Mouse (Mus musculus) heart, postnatal 36 days (tissue): ENCODE measurements around the gene Enthd1. TPM values are rescaled to one million over a fixed set of nuclear protein-coding genes. Genes with fewer than 3 reads are reported as not detected.
"Not testable (repeated sequence)": the region's sequence is repeated elsewhere in the genome, so short reads cannot be mapped to it uniquely, and the experiment has no call there.

Experiments
- DNase-seq, 2 experiments: peaks; one replicate each; pipeline ENCODE4 v3.0.0; 2021 to 2022
- intact Hi-C: fragments of 180-260 bp; cut with DNase I; formaldehyde crosslinking; loops from one replicate; pipeline ENCODE4 v1.15.1; 2025
- total RNA-seq, 2 experiments: library from RNA; stranded (reverse); gene quantifications; 2 replicates each; pipeline ENCODE4 v1.2.3; 2021

Gene Enthd1
- total RNA-seq, 2 experiments from 2014 or later: not detected

DNA sequence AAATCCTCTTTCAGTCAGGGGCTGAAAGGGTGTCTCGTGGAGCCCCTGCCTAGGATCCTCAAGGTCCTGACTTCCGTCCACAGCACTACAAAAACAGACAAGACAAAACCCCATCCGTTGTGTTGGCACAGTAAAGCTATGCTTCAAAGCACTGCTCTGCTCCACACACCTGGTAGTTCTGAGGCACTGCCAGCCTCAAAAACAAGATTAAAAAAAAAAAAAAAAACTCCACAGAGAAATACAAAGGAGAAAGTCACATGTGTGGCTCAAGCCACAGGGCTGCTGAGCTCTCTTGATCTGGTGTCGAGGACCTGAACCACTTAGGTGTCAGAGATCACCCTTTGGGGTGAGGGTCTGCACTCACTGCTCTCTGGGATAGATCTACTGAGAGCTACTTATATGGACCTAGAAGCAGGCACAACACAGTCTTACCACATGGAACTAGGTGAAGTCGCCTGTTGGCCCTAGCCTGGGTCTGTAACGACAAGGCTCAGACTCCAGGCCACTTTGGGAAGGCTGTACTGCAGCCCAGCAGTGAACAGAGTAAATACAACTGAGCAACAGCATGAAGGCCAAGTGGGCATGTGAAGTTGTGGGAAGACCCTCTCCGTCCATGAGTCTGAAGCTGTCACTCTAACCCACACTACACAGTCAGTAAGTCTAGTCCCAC is 26.1 kb downstream of the Enthd1 start:
- intact Hi-C loops: no loop called here
- no peak for DNase-seq

DNA sequence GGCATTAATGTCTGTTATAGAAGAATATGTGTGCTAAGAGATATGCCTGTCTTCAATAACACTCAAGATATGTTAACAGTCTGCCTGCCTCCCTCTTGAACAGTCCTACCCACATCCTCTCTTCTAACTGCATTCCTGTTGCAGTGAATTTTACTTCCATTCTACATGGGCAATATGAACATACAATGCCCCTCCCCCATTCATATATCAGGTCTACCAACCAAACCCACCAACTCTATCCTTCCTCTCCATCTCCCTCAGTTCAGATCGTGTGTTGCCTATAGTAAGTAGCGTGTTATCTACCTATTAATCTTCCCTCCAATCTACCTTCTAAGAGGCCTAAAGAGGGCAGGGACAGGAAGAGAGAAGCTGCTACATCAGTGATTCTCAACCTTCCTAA is 26.9 kb downstream of the Enthd1 start:
- DNase-seq: no peak
- intact Hi-C loops: no loop called here

DNA sequence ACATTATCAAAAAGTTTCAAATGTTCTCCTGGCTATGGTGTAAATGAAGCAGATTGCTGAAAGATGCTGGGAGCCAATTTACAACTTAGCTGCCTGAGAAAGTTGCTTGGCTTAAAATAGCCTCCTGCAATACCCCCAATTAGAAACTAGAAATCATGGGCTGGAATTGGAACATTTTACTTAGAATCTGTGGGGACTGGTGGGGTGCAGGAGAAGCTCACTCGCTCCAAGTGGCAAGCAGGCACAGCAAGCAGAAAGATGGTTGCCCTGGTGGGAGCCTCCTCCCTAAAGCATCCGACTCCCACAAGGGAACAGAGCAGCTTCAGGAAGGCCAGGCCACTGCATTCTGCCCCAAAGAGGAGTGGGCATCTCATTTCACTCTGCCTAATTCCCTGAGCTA is 28.9 kb downstream of the Enthd1 start:
- intact Hi-C loops: no loop called here
- no peak for DNase-seq

DNA sequence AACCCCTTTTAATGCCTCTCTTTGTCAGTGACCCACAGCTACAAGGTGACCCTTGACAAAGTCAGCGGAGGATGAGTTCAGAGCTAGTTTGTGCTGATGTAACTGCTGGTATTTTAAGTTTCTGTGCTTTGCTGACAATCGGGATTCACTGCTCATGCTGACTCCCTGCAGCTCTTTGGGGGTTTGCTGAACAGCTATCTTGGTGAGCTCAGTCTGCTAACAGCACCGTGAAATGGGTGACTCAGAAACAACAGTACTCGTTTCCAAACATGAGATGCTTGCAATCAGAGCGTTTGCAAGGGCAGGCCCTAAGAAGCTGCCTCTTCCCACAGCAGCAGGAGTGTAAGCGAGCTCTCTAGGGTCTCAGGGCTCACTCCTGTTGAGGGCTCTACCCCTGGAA is 31.7 kb downstream of the Enthd1 start:
- DNase-seq: no peak
- intact Hi-C loops: no loop called here

DNA sequence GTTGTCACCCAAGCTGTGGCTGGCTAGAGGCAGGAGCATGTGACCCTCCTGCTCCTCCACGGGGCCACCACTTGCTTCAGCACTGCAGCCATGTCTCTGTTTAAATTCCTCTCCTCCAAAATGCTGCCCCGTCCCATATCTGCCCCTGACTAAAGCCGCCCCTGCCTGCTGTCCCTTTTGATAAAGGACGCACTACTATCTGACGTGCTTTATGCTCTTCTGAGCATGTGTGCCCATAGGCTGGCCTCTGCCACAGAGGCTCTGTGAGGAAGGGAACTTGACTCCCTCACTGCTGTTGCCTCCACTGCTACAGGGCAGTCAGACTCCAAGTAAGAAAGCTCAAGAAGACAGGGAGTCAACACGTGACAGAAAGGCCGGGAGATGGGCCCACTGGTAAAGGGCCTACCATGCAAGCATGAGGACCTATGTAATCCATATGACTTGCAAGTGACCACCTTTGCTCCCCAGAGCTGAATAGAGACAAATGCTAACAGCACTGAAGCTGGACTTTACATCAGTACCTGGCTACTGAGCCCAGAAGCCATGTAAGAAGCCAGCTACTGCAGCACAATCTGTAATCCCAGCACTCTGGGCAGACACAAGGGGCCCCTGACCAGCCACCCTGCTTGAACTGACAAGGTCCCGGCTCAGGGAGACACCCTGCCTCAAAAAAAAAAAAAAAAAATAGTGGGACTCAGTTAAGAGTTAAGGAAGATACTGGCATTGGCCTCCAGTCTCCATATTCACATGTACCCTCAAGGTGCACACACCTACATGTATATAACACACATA is 32.5 kb downstream of the Enthd1 start:
- intact Hi-C loops: no loop called here
- DNase-seq: no peak

DNA sequence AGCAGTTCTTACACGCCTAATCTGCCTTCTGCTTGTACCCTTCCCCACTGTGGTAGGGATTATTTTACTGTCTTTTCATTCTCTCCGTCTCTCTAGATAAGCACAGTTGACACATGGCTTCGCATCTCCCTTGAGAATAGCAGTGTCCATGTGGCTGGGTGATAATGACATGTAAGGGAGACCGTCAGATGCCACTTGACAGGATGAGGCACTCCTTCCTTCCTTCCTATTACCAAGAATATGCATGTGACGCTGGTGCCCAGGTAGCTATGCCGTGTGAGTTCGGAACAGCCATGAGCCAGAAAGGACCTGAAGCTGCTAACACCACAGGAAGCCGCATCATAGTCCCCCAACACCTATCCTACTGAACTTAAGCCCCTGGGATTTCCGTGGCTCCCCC is 33.9 kb downstream of the Enthd1 start:
- DNase-seq: no peak
- intact Hi-C loops: no loop called here

DNA sequence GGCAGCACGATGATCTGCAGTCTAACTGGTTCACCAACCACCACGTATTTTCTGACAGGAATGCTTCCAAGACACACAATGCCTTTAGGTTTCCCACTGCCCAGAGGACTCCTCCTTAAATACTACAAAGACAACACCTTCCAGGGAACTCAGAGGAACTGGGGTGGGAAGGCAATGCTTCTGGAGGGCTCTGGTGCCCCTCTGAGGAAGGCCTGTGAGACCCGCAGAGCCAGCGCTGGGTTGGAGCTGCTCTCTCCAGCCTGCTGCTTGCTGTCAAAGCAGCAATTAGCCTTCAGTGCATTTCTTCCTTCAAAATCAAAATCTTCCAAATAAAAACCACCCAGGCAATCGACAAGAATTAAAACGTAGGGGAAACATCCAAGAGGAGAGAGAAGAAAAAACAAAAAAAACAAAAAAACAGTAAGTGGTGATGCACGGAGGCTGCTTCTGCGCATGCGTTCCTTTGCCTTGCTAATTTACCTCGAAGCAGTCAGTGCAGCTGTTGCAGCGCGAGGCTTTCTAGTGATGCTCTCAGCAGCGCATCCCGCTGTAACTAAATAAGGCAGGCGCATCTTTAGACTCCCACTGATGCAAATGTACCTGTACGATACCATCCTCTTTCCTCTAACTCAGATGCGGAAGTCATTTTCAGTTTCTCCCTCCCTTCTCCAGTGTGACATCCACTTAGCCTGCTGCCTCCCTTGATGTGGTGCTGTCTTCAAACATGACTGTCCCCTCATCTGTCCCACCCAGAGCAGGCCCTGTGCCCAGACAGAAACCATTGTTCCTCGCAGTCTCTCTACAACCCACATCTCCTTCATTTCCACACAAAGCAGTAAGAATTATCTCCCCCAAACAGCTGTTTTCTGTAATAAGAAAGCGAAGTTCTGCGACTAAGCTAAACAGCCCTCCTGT is 34.7 kb downstream of the Enthd1 start:
- intact Hi-C loops: no loop called here
- no peak for DNase-seq

DNA sequence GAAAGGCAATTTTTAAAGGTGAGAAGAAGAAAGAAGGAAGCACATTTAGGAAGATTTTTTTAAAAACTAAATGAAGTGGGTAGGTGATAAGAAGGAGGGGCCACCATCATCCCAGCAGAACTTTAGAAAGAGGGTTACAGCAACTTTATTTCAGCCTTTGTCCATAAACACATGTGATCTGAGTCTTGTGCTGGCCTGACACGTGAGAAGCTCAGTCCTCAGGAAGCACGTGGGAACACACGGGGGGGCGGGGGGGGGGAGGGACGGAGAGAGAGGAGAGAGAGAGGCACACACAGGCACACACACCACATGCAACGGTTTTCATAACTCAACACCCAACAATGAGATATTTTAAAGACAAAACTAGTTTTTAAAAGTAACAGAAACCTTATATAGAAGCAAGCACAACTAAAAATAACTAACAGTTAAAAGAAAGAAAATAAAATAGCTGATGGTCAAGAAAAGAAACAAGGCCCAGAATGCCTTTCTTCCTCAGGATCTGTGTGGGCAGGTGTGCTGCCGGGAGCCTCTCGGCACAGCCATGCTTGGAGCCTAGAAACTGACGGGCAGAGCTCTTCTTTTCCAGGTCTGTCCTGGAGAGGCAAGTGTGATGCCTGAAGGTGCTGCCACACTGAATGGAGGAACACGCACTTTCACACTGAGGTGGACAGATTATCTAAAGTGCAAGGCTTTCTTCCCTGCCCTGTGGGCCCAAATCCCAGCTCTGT is 43.1 kb downstream of the Enthd1 start:
- no peak for DNase-seq
- intact Hi-C loops: no loop called here

DNA sequence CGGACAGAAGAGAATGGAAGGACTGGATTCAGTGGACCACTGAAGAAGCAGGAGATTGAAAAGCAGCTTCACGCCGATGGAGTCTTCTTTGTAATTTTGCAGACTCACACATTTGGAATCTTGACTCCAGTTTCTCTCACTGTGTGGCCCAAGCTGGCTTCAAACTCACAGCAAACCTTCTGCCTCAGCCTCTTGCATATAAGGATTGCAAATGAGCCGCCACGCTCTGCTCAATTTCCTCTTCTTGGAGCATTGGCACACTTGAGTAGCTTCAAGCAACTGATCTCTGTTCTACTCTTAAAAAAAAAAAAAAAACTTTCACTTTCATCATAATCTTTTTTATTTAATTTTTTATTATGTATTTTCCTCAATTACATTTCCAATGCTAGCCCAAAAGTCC is 45.0 kb downstream of the Enthd1 start:
- intact Hi-C loops: no loop called here
- DNase-seq: no peak

DNA sequence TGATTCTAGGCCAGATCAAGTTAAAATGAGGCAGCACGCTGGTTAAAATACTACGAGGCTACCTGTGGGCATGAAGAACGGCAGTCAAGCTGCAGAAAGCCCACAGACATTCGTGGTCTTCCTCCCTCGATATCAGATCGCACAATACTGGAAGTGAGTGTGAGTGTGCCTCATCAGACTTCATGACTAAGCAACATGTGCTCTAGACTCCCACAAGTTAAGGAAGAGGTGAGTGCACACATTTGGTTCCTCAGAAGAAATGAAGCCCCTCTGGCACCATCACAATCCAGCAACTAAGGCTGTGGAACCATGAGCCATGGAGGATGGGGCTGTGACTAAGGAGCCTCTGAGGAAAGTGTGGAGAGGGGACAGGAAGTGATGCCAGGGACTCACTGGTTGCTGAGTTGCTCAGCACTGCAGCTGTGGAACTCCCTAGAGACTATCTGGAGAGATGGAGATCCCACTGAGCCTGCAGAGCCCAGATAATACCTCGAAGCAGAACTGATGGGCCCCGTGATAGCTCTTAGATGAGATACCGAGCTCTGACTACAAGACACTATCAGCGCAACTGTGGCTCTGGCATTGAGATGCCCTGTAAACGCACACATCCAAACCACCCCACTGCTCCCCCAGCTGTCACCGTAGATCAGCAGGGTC is 46.3 kb downstream of the Enthd1 start:
- DNase-seq: no peak
- intact Hi-C loops: no loop called here

DNA sequence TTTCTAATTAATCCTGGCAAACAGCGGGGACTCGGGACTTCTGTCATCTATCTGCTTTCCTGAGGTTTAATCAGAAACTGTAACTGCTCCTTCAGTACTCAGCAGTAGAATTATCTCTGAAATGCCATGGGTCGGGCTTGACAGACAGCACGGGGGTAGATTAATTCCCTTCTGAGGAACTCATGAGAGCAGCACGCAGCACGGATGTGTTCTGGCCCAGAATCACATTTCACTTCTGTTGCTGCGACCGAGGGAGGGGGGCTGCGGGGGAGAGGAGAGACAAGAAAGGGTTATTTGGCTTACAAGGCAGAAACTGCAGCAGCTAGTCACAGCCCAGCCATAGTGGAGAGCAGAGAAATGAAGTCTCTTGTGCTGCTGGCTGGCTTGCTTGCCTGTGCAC is 47.0 kb downstream of the Enthd1 start:
- no peak for DNase-seq
- intact Hi-C loops: no loop called here

DNA sequence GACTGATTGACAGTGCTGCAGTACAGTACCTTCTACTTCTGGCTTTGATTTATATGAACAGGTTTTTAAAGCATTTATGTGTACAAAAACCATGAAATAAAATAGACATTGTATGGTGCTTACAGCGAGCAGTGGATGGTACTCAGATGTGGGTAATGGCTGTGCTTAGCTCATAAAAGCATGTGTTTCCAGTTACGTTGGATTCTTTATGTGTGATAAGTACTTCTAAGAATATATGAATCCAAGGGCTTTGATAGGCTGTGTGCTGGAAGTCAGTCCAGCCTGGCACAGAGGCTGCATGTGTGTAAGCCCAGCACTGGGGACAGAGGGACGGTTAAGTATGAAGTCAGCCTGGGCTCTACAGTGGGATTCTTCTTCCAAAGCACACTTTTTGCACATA is 48.4 kb downstream of the Enthd1 start:
- DNase-seq: no peak
- intact Hi-C loops: no loop called here

DNA sequence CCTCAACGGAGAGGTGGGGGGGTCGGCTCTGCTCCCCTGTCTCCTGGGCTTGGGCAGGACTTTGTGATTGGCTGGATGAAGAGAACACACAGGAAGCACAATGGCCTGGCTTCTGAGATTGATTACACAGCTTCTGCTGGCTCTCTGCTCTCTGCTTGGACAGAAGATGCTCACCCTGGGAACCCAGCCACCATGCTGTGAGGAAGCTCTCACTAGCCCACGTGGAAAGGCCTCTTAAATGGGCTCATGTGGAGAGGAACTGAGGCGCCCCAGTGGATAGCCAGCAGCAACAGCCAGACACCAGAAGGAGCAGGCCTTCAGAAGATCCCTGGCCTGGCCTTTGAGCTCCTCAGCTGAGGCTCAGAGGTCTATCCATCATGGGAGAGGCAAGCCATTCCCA is 59.9 kb downstream of the Enthd1 start:
- intact Hi-C loops: no loop called here
- DNase-seq: no peak

DNA sequence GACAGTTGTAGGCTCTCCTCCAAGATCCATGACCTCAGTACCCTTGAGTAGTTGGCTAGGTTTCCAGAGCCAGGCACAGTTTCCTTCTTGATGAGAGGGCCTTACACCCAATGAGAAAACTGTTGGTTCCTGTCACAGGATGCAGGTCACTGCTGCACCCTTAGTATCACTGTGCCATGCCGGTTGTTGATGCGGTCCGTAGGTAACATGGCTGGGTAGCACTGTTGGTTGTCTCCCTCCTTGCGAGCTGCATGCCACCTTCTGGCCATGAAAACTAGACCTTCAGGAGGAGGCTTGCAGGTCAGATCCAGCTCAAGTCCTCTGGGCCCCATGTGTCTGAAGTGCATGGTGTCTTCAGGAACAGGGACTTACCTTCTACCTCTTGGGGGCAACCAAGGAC is 61.8 kb downstream of the Enthd1 start:
- DNase-seq, intact Hi-C loops: not testable (repeated sequence)

DNA sequence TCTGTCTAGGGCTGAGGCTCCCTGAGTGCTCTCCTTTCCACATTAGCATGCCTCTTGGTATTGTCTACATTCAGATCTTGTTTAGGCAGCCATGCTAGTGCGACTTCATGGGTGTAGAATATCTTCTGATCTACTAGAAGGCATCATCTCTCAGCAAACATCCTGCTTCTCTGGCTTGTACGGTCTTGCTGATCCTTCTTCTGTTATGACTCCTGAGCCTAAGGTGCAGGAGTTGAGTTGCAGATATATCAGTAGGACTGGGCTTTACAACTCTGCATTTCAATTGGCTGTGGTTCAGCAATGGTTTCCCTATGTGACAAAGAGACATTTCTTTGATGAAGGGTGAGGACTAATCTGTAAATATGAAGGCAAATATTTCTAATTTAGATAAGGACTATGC is 62.2 kb downstream of the Enthd1 start:
- intact Hi-C loops: no loop called here
- DNase-seq: no peak

DNA sequence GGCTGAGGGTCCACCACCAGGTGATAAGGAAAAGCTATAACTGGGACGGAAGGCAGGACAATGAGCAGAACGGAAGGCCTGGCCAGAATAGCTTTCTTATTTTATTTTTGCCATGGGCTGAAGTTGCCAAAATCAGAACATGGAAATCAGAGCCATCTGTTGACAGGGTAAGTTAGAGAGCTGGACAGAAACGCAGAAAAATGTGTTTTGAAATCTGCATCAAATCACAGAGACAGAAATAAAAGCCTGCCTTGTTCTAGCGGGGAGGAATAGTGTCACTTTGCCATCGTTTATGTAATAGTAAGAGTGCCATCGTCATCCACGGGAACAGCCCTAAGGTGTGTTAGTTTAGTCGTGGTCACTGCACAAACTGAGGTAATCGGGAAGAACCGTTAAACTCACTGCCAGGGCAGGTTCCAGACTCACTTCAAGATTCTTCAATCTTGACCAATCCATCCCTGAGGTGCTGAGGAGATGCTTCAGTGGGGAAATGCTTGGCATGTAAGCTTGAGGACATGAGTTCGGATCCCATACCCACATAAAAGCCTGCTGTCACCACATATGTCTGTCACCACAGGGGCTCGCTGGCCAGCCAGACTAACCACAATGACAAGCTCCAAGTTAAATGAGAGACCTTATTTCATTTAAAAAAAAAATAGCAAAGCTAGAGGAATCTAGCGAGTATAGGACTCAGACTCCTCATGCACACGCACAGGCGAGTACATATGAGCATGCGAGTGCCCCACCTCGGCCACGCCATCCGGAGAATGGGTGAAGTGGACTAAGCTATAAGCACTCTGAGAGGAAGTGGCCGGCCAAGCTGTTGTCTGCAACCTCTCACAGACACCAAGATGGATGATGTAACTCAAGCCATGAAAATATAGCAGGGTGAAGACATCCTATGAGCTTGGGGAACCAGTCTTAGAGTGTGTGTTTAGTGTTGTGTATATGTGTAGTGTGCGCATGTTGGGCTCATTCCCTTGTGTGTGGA is 63.6 kb downstream of the Enthd1 start:
- DNase-seq: no peak
- intact Hi-C loops: no loop called here

DNA sequence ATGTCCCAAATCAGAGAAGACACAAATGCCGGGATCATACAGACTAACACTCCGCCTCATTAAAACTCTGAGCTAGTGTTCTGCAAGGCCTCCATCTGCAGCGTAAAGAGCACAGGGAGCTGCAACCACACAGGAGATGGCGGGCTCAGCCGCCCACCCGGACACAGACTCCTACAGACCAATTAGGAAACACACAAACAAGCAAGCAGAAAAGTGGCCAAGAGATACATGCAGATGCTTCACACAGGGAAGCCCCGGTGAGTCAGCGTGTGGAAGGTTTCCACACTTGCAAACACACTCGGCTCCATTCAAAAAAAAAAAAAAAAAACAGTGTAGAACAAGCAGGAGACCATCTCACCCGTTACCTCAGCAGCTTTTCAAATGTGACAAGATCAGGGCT is 64.5 kb downstream of the Enthd1 start:
- intact Hi-C loops: no loop called here
- DNase-seq: no peak

DNA sequence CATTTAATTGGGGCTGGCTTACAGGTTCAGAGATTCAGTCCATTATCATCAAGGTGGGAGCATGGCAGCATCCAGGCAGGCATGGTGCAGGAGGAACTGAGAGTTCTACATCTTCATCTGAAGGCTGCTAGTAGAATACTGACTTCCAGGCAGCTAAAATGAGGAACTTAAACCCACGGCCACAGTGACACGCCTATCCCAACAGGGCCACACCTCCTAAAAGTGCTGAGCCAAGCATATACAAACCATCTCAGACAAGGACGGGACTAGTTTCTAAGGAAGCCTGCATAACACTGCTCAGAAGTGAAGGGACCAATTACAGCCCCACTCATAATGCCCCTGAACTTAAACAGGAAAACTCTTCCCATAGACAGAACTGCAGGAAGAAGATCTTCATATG is 67.2 kb downstream of the Enthd1 start:
- DNase-seq, intact Hi-C loops: not testable (repeated sequence)

DNA sequence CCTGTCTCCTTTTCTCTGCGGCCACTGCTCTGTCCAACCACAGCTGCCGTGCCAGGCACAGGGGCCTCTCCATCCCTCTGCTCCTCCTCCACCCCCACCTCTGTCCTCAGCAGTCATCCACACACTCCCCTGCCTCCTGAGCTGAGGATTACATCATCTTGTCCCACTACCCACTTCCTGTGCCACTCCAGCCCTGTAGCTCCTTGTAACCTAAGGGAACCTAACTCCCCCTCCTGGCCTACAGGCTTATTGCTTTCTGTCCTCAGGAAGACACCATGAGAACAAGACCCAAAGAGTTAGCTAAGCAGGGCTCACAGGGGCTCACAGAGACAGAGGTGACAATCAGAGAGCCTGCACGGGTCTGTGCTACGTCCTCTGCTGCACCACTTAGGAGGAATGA is 73.5 kb downstream of the Enthd1 start:
- no peak for DNase-seq
- intact Hi-C loops: no loop called here
